Mouse (Mus musculus): ENCODE measurements around the gene Gjd3.

GRCm38 (mm10) chr11:98961051-98961592 is 21.7 kb downstream of the Gjd3 start:
- TF ChIP-seq CTCF (IDR thresholded peaks at IDR 0.05 in 2 of 3, conservative IDR thresholded peaks at IDR 0.05 in 1 of 3; ENCODE audit: control insufficient read depth in 1 of 3, insufficient read depth in 1 of 3, low read depth in 2 of 3, low read length in 3 of 3, poor library complexity in 1 of 3, severe bottlenecking in 1 of 3) (no peak), USF1 (IDR thresholded peaks at IDR 0.05; ENCODE audit: low read depth, low read length) (no peak), POLR2A (IDR thresholded peaks at IDR 0.05; ENCODE audit: control insufficient read depth in 1 of 2, insufficient read depth in 1 of 2, low read depth in 1 of 2, low read length in 2 of 2, poor library complexity in 1 of 2) (no peak), RCOR1 (IDR thresholded peaks at IDR 0.05; ENCODE audit: low read depth, low read length) (no peak), EP300 (IDR thresholded peaks at IDR 0.05; ENCODE audit: low read depth in 1 of 2, low read length in 2 of 2) (no peak), CHD1 (IDR thresholded peaks at IDR 0.05; ENCODE audit: low read depth, low read length) (no peak), TAL1 (IDR thresholded peaks at IDR 0.05; ENCODE audit: low read length) (no peak)

All from MEL (cell line).